Mouse (Mus musculus) brain, embryonic 14.5 days (tissue): ENCODE measurements around the gene Haus4.
A peak's percentile ranks its signal among the peaks of the same experiment; 100 is the strongest.

Experiments
- CTCF ChIP-seq: fragments of 200-500 bp; IDR thresholded peaks from 2 replicates; pipeline ENCODE4 v1.5.1; 2012; ENCODE audit warnings: inconsistent platforms, mild to moderate bottlenecking, moderate library complexity, borderline replicate concordance; ENCODE audit not compliant: insufficient read depth, insufficient read length; ENCODE audit errors: extremely low read depth
- POLR2A ChIP-seq: fragments of 200-500 bp; IDR thresholded peaks from 2 replicates; pipeline ENCODE4 v1.6.1; 2012; ENCODE audit warnings: mild to moderate bottlenecking, inconsistent platforms, borderline replicate concordance; ENCODE audit not compliant: poor library complexity, insufficient read depth, insufficient read length, severe bottlenecking; ENCODE audit errors: extremely low read depth

DNA sequence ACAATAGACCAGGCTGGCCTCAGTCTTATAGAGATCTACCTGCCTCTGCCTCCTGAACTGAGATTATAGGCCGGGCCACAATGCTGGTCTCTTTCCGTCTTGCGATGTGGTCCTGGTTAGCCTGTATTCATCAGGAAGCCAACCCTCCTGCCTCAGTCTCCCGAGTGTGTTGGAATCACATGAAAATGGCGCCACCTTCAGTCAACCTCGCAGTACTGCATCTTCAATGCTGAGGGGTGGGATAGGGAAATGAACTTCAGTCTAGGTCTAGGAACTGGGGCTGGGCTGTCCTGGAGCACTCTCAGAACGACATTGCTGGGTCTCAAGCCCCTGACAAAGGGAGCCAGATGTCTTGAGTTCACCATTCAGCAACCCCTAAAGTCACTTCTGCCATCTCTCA lies 42.7 kb upstream of the Haus4 start:
- TF ChIP-seq CTCF (peak; percentile 49; the same call in 1 of the 2 replicates), POLR2A (no peak)
